Mouse (Mus musculus) kidney, postnatal 0 days (tissue): ENCODE data around the gene AU040320. TPM values are rescaled to one million over a fixed set of nuclear protein-coding genes. Genes with fewer than 3 reads are reported as not detected.

Experiments used
- ATAC-seq: fragments of 200-750 bp; cut with Nextera tagmentation; replicated peaks from 2 replicates; pipeline ENCODE4 v1.8.0; 2017; ENCODE audit warnings: low read depth, moderate number of reproducible peaks, moderate TSS enrichment, moderate library complexity; ENCODE audit not compliant: low FRiP score
- DNase-seq: peaks from one replicate; pipeline ENCODE4 v3.0.0-alpha.2; 2016; ENCODE audit warnings: low spot score
- H3K27ac ChIP-seq: fragments of 300-500 bp; sonication (generic); 2 replicates; pipeline ENCODE4 v1.5.1; 2014; ENCODE audit warnings: mild to moderate bottlenecking
- H3K27me3 ChIP-seq: fragments of 300-500 bp; sonication (generic); 2 replicates; pipeline ENCODE4 v1.6.1; 2014; ENCODE audit warnings: low read length, mixed read lengths; ENCODE audit not compliant: insufficient read depth
- H3K36me3 ChIP-seq: fragments of 300-500 bp; sonication (generic); 2 replicates; pipeline ENCODE4 v1.6.1; 2014; ENCODE audit warnings: low read length, mixed read lengths; ENCODE audit not compliant: insufficient read depth
- H3K4me1 ChIP-seq: fragments of 300-500 bp; sonication (generic); replicated peaks from 2 replicates; pipeline ENCODE4 v1.6.1; 2014; ENCODE audit warnings: antibody characterized with exemption, low read length, mixed read lengths; ENCODE audit not compliant: insufficient read depth
- H3K4me2 ChIP-seq: fragments of 300-500 bp; sonication (generic); 2 replicates; pipeline ENCODE4 v1.6.1; 2014; ENCODE audit warnings: mild to moderate bottlenecking, low read length, moderate library complexity, mixed read lengths
- H3K4me3 ChIP-seq: fragments of 300-500 bp; sonication (generic); replicated peaks from 2 replicates; pipeline ENCODE4 v1.5.1; 2014; ENCODE audit warnings: low read depth, low read length
- H3K9ac ChIP-seq: fragments of 300-500 bp; sonication (generic); 2 replicates; pipeline ENCODE4 v1.6.1; 2014; ENCODE audit warnings: low read depth, low read length
- H3K9me3 ChIP-seq: fragments of 300-500 bp; sonication (generic); replicated peaks from 2 replicates; pipeline ENCODE4 v1.6.1; 2016; ENCODE audit warnings: low read length, inconsistent platforms, mixed read lengths
- CTCF ChIP-seq: IDR thresholded peaks from 2 replicates; pipeline ENCODE4 v1.5.1; 2016; ENCODE audit warnings: antibody characterized with exemption, low read depth, mild to moderate bottlenecking, moderate library complexity
- WGBS: fragments of 180-500 bp; shearing (Covaris S2); extraction: QIAGEN DNeasy Blood & Tissue Kit; methylation state at CpG from one replicate; pipeline ENCODE4 v1.1.7; 2014; 5-methylcytosine and 5-hydroxymethylcytosine counted together
- polyA plus RNA-seq: library from polyadenylated mRNA; unstranded; fragments of >200 nt; fragmentation: Nextera tagmentation; extraction: Ambion mirVana; gene quantifications from 2 replicates; pipeline ENCODE4 v1.2.1, GENCODE M21; 2015

The AU040320 gene
- polyA plus RNA-seq, 1 experiment from 2014 or later: 22.6 TPM

DNA sequence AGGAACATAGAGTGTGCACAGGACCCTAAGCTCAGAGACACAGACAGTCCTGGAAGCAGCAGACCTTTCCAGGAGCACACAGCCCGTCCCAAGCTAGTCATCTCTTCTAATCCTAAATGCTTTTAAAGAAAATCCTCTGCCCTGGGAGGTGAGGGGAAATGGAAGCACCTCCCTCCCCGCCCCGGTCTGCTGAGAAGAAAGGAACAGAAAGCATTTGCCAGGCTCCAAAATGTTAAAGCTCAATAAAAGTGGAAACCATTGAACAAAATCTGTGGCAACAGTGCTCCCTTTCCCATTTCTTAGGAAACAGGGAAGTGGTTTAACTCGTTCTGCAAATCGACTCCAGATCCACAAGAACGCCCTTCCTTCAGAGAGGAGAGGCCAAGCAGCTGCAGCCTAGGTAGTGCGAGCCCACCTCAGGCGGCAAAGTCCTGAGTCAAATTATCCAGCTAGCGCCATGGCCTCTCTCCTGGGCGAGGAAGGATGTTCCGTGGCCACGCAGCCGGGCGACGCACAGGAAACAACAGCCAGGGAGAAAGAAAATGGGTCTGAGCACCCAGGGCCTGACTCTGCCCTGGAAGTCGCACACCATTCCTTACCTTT is 19.2 kb upstream of the AU040320 start:
- TF ChIP-seq CTCF: no peak
- no peak overlapping the region for H3K4me3 ChIP-seq
- H3K36me3 ChIP-seq: no peaks in the 10 kb centered on the region
- H3K27me3 ChIP-seq: peaks cover 68% of the 10 kb centered on the region
- H3K4me2 ChIP-seq: no peak overlapping the region
- H3K27ac ChIP-seq: no peak overlapping the region
- DNase-seq (no peak), ATAC-seq (no peak)
- H3K9ac ChIP-seq: no peak overlapping the region
- no peaks in the 10 kb centered on the region for H3K9me3 ChIP-seq
- no peaks in the 10 kb centered on the region for H3K4me1 ChIP-seq
- WGBS: 3% methylated on average over 16 of the region's 16 CpGs

DNA sequence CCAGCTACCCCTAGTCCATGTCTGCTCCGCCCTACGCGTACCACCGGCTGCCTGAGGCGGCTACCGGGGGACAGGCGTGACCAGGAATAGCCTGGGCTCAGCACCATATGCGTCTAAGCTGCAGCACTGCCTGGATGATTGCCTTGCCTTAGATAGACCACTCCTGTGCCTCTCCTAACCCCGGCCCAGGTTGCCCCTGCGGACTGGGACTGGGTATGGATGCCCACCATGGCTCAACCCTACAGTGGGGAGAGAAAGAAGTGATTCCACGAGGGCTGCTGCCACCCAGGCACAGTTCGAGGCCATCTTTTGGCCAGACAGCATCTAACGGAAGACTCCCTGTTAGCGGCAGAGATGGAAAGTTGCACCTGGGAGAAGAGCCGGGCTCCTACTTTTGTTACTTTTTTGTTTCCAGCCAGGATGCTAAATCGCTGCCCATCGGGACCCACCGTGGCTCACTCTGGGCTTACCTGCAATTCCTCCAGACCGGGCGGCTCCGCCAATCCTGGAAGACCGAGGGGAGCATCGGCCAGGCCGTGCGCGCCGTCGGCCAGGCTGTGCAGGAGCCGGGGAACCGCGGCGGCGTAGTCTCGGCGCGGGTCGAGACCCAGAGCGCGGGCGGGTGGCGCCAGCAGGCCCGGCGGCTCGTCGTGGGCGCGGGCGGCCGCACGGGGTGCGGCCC is 18.5 kb upstream of the AU040320 start:
- DNase-seq: no peak
- Histone ChIP-seq H3K36me3 (no peaks in the 10 kb centered on the region), H3K9me3 (no peaks in the 10 kb centered on the region), H3K4me1 (no peaks in the 10 kb centered on the region), H3K27ac (no peak overlapping the region), H3K27me3 (peaks cover 62% of the 10 kb centered on the region), H3K4me2 (peak overlapping the region; percentile 51), H3K9ac (0 out of 2 replicates have a peak overlapping the region, but pooled peaks have one; percentile 13), H3K4me3 (peak overlapping the region; percentile 31)
- no peak for ATAC-seq
- 3% methylated on average over 47 of the region's 51 CpGs for WGBS
- TF ChIP-seq CTCF: no peak

DNA sequence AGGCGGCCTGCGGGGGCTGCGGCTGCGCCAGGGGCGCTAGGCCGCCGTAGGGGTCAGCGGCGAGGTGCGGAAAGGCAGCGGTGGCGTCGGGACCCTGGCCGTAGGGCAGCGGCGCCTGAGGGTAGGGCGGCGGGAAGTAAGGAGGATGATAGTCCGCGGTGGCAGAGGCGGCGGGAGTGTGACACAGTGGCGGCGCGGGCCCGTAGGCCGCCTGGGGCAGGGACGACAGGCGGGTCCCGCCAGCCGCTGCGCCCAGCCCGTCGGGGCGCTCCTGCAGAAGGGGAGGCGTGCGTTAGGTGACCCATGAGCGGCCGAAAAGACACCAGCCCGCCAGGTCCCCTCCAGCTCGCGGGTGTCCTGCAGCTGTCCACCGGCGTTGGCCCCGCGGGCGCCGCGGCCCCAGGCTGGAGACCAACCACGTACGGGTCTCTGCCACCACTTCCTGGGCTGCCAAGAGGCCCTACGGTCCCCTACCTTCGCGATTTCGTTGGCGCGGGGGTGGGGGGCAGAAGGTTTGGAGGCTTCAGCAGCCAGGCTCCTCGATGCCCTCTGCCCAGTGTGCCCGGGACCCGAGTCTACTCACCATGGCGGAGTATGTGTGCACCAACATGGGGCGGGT is 17.9 kb upstream of the AU040320 start:
- H3K4me2 ChIP-seq: peak overlapping the region; percentile 51
- peak; percentile 23; the same call in 1 of the 2 replicates for ATAC-seq
- TF ChIP-seq CTCF: no peak
- H3K9me3 ChIP-seq: no peaks in the 10 kb centered on the region
- WGBS: 1% methylated on average over 59 of the region's 62 CpGs
- peaks cover 56% of the 10 kb centered on the region for H3K27me3 ChIP-seq
- H3K4me3 ChIP-seq: peak overlapping the region; percentile 31
- 0 out of 2 replicates have a peak overlapping the region, but pooled peaks have one; percentile 13 for H3K9ac ChIP-seq
- no peak overlapping the region for H3K27ac ChIP-seq
- no peak for DNase-seq
- no peaks in the 10 kb centered on the region for H3K4me1 ChIP-seq
- H3K36me3 ChIP-seq: no peaks in the 10 kb centered on the region

DNA sequence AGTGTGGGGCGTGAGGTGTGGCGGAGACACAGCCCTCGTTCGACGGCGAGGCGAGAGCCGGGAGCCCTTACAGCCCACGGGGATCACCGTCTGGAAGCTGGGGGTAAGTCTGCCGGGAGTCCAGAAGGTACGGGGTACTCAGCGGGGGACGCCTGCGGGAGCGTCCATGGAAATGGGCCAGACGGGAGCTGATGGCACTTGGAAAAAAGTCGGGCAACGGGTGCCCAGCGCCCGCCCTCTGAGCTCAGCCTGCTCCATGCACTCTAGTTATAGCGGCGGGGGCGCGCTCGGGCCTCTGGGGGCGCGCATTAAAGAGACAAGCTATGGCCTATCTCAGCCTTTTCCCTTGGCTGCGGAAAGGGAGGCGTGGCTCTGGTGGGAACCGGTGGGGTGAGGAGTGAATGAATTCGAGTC is 17.3 kb upstream of the AU040320 start, which contains the start of gene Tfap2e:
Gene Tfap2e (minus strand): TSS at position 240 of the 414 bp plus-strand sequence.
- WGBS: 2% methylated on average over 32 of the region's 32 CpGs
- H3K9ac ChIP-seq: 0 out of 2 replicates have a peak within 1 kb of the TSS, but pooled peaks have one; percentile 13
- peak; percentile 68 for ATAC-seq
- peak within 1 kb of the TSS; percentile 31 for H3K4me3 ChIP-seq
- peak; percentile 56 for DNase-seq
- peaks cover 51% of the 10 kb centered on the region for H3K27me3 ChIP-seq
- H3K4me2 ChIP-seq: peak within 1 kb of the TSS; percentile 51
- no peaks in the 10 kb centered on the region for H3K36me3 ChIP-seq
- H3K4me1 ChIP-seq: no peaks in the 10 kb centered on the region
- TF ChIP-seq CTCF: no peak
- no peak within 1 kb of the TSS for H3K27ac ChIP-seq
- H3K9me3 ChIP-seq: no peaks in the 10 kb centered on the region

DNA sequence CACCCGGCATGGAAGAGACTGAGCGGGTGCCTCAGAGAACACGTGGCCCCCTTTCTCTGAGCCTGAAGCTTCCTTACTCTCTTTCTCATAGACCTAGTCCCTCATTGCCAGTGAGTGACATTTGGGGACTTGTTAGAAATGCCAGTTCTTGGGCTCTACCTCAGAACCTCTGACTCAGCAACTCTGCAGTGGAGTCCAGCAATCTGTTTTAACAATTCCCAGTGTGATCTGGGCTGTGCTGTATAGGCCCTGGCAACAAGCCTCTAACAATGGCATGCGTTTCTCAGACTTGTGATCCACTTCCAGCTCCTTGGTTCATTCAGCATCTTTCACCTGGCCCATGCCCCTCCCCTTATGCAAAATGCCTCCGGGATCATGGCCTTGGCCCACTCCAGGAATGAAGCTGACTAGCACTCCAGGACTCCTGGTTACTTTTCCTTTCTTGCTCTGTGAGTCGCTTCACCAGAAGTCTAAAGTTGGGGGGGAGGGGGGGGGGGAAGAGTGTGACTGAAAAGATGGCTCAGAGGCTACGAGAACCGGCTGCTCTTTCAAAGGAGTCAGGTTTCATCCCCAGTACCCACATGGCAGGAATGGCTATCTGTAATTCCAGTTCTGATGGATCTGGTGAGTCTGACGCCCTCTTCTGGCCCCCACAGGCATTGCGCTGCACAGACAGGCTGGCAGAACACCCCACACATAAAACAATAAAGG is 13.2 kb upstream of the AU040320 start:
- TF ChIP-seq CTCF: peak; percentile 51
- H3K9ac ChIP-seq: no peak overlapping the region
- H3K4me3 ChIP-seq: no peak overlapping the region
- DNase-seq (no peak), ATAC-seq (no peak)
- peaks cover 10% of the 10 kb centered on the region for H3K36me3 ChIP-seq
- no peaks in the 10 kb centered on the region for H3K4me1 ChIP-seq
- no peak overlapping the region for H3K27ac ChIP-seq
- 31% methylated on average over 10 of the region's 10 CpGs for WGBS
- H3K4me2 ChIP-seq: no peak overlapping the region
- H3K9me3 ChIP-seq: no peaks in the 10 kb centered on the region
- H3K27me3 ChIP-seq: peaks cover 17% of the 10 kb centered on the region

DNA sequence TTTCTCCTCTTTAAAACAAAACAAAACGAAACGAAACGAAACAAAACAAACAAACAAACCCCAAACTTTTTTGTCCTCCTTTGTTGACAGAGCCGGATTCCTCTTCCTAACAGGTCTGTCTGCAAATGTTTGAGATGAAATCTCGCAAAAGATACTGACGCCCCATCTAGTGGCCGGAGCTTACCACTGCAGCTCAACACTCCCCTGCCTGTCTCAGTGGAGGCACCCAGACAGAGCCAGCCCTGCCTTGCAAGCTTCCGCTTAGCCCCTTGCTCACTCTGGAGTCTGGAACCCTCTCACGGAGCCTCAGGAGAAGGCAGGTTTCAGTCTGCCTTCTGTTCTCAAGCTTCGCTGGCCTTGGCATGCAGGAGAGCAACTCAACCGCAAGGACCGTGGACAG is 11.9 kb upstream of the AU040320 start:
- peak; percentile 60 for ATAC-seq
- Histone ChIP-seq H3K27me3 (peaks cover 4% of the 10 kb centered on the region), H3K9ac (no peak overlapping the region), H3K4me2 (no peak overlapping the region), H3K4me3 (no peak overlapping the region), H3K36me3 (peaks cover 21% of the 10 kb centered on the region), H3K9me3 (no peaks in the 10 kb centered on the region), H3K4me1 (no peaks in the 10 kb centered on the region), H3K27ac (no peak overlapping the region)
- peak; percentile 88 for DNase-seq
- 3% methylated on average over 12 of the region's 12 CpGs for WGBS
- peak; percentile 90 for TF ChIP-seq CTCF
